Mouse (Mus musculus): ENCODE results near the gene Rfc2. TPM values are rescaled to one million over a fixed set of nuclear protein-coding genes. Genes with fewer than 3 reads are reported as not detected.

The Rfc2 gene
- polyA plus RNA-seq, 2 experiments: 102 to 180 TPM

- TF ChIP-seq CTCF (IDR thresholded peaks at IDR 0.05; ENCODE audit: low read depth): no peak
- peak; percentile 90 for TF ChIP-seq EP300 (IDR thresholded peaks at IDR 0.05; ENCODE audit: low read depth)
- peaks cover 55% of the 10 kb centered on the region for H3K36me3 ChIP-seq (replicated peaks; ENCODE audit: control insufficient read depth, insufficient read depth, low read depth)
- H3K9ac ChIP-seq (replicated peaks): peak overlapping the region; percentile 40
- no peaks in the 10 kb centered on the region for H3K27me3 ChIP-seq (ENCODE audit: control insufficient read depth, insufficient read depth, low read length)
- H3K9me3 ChIP-seq (ENCODE audit: control insufficient read depth, low read length): no peaks in the 10 kb centered on the region
- ATAC-seq (ENCODE audit: insufficient read depth): peak; percentile 92
- peak overlapping the region; percentile 38 for H3K4me2 ChIP-seq (ENCODE audit: low read depth)
- peak; percentile 69 to 77 (median 75) for DNase-seq (ENCODE audit: low read depth in 3 of 3, low spot score in 3 of 3)
- H3K4me3 ChIP-seq (ENCODE audit: insufficient read depth in 1 of 2, low read depth in 2 of 2, low read length in 2 of 2): no peak overlapping the region
- 21% methylated on average over 9 of the region's 9 CpGs for WGBS (ENCODE audit: insufficient replicate concordance)
- H3K27ac ChIP-seq: peak overlapping the region; percentile 74
- peaks cover 10 to 20% of the 10 kb centered on the region in 2 experiments for H3K4me1 ChIP-seq (replicated peaks; ENCODE audit: control insufficient read depth in 2 of 2, insufficient read depth in 2 of 2, low read length in 1 of 2)
Observed at GRCm38 (mm10) chr5:134593093-134593492, 11.9 kb downstream of the Rfc2 start.

GRCm38 (mm10) chr5:134597711-134598110, 16.5 kb downstream of the Rfc2 start:
- TF ChIP-seq CTCF (IDR thresholded peaks at IDR 0.05; ENCODE audit: low read depth): no peak
- TF ChIP-seq EP300 (IDR thresholded peaks at IDR 0.05; ENCODE audit: low read depth): no peak
- H3K9ac ChIP-seq (replicated peaks): no peak overlapping the region
- ATAC-seq (ENCODE audit: insufficient read depth): no peak
- no peaks in the 10 kb centered on the region for H3K9me3 ChIP-seq (ENCODE audit: control insufficient read depth, low read length)
- peaks cover 2 to 8% of the 10 kb centered on the region in 2 experiments for H3K4me1 ChIP-seq (replicated peaks; ENCODE audit: control insufficient read depth in 2 of 2, insufficient read depth in 2 of 2, low read length in 1 of 2)
- no peak for DNase-seq (ENCODE audit: low read depth in 3 of 3, low spot score in 3 of 3)
- no peaks in the 10 kb centered on the region for H3K27me3 ChIP-seq (ENCODE audit: control insufficient read depth, insufficient read depth, low read length)
- H3K4me3 ChIP-seq (ENCODE audit: insufficient read depth in 1 of 2, low read depth in 2 of 2, low read length in 2 of 2): no peak overlapping the region
- no peak overlapping the region for H3K27ac ChIP-seq
- H3K36me3 ChIP-seq (replicated peaks; ENCODE audit: control insufficient read depth, insufficient read depth, low read depth): peaks cover 48% of the 10 kb centered on the region
- no peak overlapping the region for H3K4me2 ChIP-seq (ENCODE audit: low read depth)
- 87% methylated on average over 10 of the region's 10 CpGs for WGBS (ENCODE audit: insufficient replicate concordance)

GRCm38 (mm10) chr5:134604376-134604775, 23.2 kb downstream of the Rfc2 start:
- H3K36me3 ChIP-seq (replicated peaks; ENCODE audit: control insufficient read depth, insufficient read depth, low read depth): peaks cover 1% of the 10 kb centered on the region; the same call in 1 of the 2 replicates
- no peak overlapping the region for H3K4me3 ChIP-seq (ENCODE audit: insufficient read depth in 1 of 2, low read depth in 2 of 2, low read length in 2 of 2)
- DNase-seq (ENCODE audit: low read depth in 3 of 3, low spot score in 3 of 3) (no peak), ATAC-seq (ENCODE audit: insufficient read depth) (no peak)
- no peak overlapping the region for H3K4me2 ChIP-seq (ENCODE audit: low read depth)
- 57% methylated on average over 11 of the region's 11 CpGs for WGBS (ENCODE audit: insufficient replicate concordance)
- TF ChIP-seq CTCF (IDR thresholded peaks at IDR 0.05; ENCODE audit: low read depth) (no peak), EP300 (IDR thresholded peaks at IDR 0.05; ENCODE audit: low read depth) (no peak)
- H3K9me3 ChIP-seq (ENCODE audit: control insufficient read depth, low read length): no peaks in the 10 kb centered on the region
- no peak overlapping the region for H3K9ac ChIP-seq (replicated peaks)
- H3K4me1 ChIP-seq (replicated peaks; ENCODE audit: control insufficient read depth in 2 of 2, insufficient read depth in 2 of 2, low read length in 1 of 2): no peaks in the 10 kb centered on the region
- no peak overlapping the region for H3K27ac ChIP-seq
- H3K27me3 ChIP-seq (ENCODE audit: control insufficient read depth, insufficient read depth, low read length): no peaks in the 10 kb centered on the region

- DNase-seq (ENCODE audit: low read depth in 3 of 3, low spot score in 3 of 3) (no peak), ATAC-seq (ENCODE audit: insufficient read depth) (no peak)
- no peaks in the 10 kb centered on the region for H3K27me3 ChIP-seq (ENCODE audit: control insufficient read depth, insufficient read depth, low read length)
- no peak overlapping the region for H3K4me3 ChIP-seq (ENCODE audit: insufficient read depth in 1 of 2, low read depth in 2 of 2, low read length in 2 of 2)
- TF ChIP-seq CTCF (IDR thresholded peaks at IDR 0.05; ENCODE audit: low read depth) (peak; percentile 49), EP300 (IDR thresholded peaks at IDR 0.05; ENCODE audit: low read depth) (no peak)
- no peaks in the 10 kb centered on the region for H3K9me3 ChIP-seq (ENCODE audit: control insufficient read depth, low read length)
- no peak overlapping the region for H3K27ac ChIP-seq
- no peak overlapping the region for H3K9ac ChIP-seq (replicated peaks)
- no peak overlapping the region for H3K4me2 ChIP-seq (ENCODE audit: low read depth)
- no peaks in the 10 kb centered on the region for H3K36me3 ChIP-seq (replicated peaks; ENCODE audit: control insufficient read depth, insufficient read depth, low read depth)
- no peaks in the 10 kb centered on the region for H3K4me1 ChIP-seq (replicated peaks; ENCODE audit: control insufficient read depth in 2 of 2, insufficient read depth in 2 of 2, low read length in 1 of 2)
Observed at GRCm38 (mm10) chr5:134606314-134606713, 25.1 kb downstream of the Rfc2 start.

DNA sequence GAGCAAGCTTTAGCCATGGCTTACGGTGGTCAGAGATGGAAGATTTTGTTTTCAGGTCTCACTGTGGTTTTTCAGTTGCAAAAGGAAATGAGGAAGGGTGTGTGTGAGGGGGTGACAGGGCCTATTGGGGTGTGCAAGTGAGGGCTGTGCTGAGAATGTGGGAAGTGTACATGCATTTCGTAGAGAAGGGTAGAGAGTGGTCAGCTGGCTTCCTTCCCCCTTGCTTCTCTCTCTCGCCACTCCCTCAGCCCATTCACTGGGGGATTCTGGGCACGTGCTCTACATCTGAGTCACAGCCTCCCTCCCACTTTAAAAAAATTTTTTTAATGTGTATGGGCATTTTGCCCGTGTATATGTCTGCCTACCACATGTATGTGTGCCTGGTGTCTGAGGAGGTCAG, 26.0 kb downstream of the Rfc2 start:
- Histone ChIP-seq H3K27ac (no peak overlapping the region), H3K4me1 (replicated peaks; ENCODE audit: control insufficient read depth in 2 of 2, insufficient read depth in 2 of 2, low read length in 1 of 2) (no peaks in the 10 kb centered on the region), H3K36me3 (replicated peaks; ENCODE audit: control insufficient read depth, insufficient read depth, low read depth) (no peaks in the 10 kb centered on the region), H3K9ac (replicated peaks) (no peak overlapping the region), H3K27me3 (ENCODE audit: control insufficient read depth, insufficient read depth, low read length) (no peaks in the 10 kb centered on the region), H3K4me3 (ENCODE audit: insufficient read depth in 1 of 2, low read depth in 2 of 2, low read length in 2 of 2) (no peak overlapping the region), H3K4me2 (ENCODE audit: low read depth) (no peak overlapping the region), H3K9me3 (ENCODE audit: control insufficient read depth, low read length) (no peaks in the 10 kb centered on the region)
- TF ChIP-seq CTCF (IDR thresholded peaks at IDR 0.05; ENCODE audit: low read depth) (no peak), EP300 (IDR thresholded peaks at IDR 0.05; ENCODE audit: low read depth) (no peak)
- DNase-seq (ENCODE audit: low read depth in 3 of 3, low spot score in 3 of 3) (no peak), ATAC-seq (ENCODE audit: insufficient read depth) (peak; percentile 32; the same call in 1 of the 2 replicates)
- WGBS (ENCODE audit: insufficient replicate concordance): 16% methylated on average over 5 of the region's 5 CpGs

Measured in liver, embryonic 14.5 days (tissue).